Mouse (Mus musculus) cerebellum, adult 2 months (tissue): ENCODE measurements around the gene Myh9.

Source experiments
- CTCF ChIP-seq: fragments of 200-500 bp; IDR thresholded peaks from 2 replicates; pipeline ENCODE4 v1.5.1; 2011; ENCODE audit warnings: low read depth, mild to moderate bottlenecking, control low read depth, low read length, moderate library complexity, borderline replicate concordance; ENCODE audit not compliant: insufficient read depth
- POLR2A ChIP-seq: fragments of 200-500 bp; IDR thresholded peaks from 2 replicates; pipeline ENCODE4 v1.6.1; 2011; ENCODE audit warnings: low read length, control low read depth, borderline replicate concordance; ENCODE audit not compliant: insufficient read depth

- no peak for TF ChIP-seq POLR2A
- TF ChIP-seq CTCF: no peak
Observed at GRCm38 (mm10) chr15:77879756-77880155, 37.8 kb upstream of the Myh9 start.
